Mouse (Mus musculus): ENCODE data around the gene Gm8909. TPM values are rescaled to one million over a fixed set of nuclear protein-coding genes. Genes with fewer than 3 reads are reported as not detected.
"Not testable (repeated sequence)": the region's sequence is repeated elsewhere in the genome, so short reads cannot be mapped to it uniquely, and the experiment has no call there.

Gene Gm8909
- not detected in 2 replicates for total RNA-seq (2015)
- total RNA-seq (2017), result not detected in 2 replicates

- ATAC-seq (replicated peaks; ENCODE audit: poor library complexity), result 0 out of 2 replicates have a peak, but pooled peaks have one; percentile 4
These were observed at the start of gene Gm8909 for GRCm38 (mm10) chr17:36168039-36168652. Gene Gm8909 (minus strand): TSS chr17:36168537.

DNA sequence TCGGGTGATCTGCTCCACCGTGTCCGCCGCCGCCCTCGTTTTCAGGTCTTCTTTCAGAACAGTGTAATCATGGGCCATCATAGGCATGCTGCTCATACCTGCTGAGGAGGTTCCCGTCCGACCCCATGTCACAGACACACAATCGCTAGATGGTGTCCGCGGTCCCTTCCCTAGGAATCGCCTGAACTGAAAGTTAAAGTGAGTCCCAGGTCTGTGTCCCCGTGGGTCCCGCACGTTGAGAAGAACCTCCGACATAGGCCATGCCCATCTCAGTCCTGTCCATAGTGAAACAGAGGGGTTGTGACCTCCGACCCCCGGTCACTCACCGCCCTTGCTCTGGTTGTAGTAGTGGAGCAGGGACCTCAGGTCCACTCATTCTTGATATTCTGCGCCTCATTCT lies 47.2 kb upstream of the Gm8909 start:
- no peak for ATAC-seq (replicated peaks; ENCODE audit: poor library complexity)

DNA sequence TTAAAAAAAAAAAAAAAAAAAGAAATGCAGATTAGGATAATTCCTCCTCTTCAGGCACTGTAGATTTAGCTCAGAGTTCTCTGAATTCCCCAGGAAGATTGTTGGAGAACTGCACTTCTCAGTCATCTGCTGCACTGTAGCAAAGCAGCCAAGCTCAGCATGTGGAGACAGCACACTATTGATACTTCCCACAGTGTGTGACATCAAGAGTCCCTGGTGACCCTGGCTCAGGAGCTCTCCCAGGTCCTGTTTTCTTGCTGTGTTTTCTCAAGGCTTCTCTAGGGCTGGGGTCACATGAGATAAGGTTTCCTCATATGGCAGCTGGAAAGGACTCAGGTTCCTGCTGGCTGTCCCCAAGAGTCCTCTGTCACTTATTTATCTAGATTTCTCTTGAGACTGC lies 38.5 kb upstream of the Gm8909 start:
- 0 out of 2 replicates have a peak, but pooled peaks have one; percentile 45 for ATAC-seq (replicated peaks; ENCODE audit: poor library complexity)

GRCm38 (mm10) chr17:36205862-36206261 lies 37.5 kb upstream of the Gm8909 start:
- peak; percentile 36 for ATAC-seq (replicated peaks; ENCODE audit: poor library complexity)

- ATAC-seq (replicated peaks; ENCODE audit: poor library complexity), result peak; percentile 95
These were observed 37.1 kb upstream of the Gm8909 start for GRCm38 (mm10) chr17:36205456-36205855.

- no peak for ATAC-seq (replicated peaks; ENCODE audit: poor library complexity)
These were observed 33.5 kb upstream of the Gm8909 start for GRCm38 (mm10) chr17:36201851-36202250.

- ATAC-seq (replicated peaks; ENCODE audit: poor library complexity), result peak; percentile 91
These were observed 30.0 kb upstream of the Gm8909 start for GRCm38 (mm10) chr17:36198317-36198716.

- ATAC-seq (replicated peaks; ENCODE audit: poor library complexity), result no peak
These were observed 26.1 kb upstream of the Gm8909 start for GRCm38 (mm10) chr17:36194471-36194870.

DNA sequence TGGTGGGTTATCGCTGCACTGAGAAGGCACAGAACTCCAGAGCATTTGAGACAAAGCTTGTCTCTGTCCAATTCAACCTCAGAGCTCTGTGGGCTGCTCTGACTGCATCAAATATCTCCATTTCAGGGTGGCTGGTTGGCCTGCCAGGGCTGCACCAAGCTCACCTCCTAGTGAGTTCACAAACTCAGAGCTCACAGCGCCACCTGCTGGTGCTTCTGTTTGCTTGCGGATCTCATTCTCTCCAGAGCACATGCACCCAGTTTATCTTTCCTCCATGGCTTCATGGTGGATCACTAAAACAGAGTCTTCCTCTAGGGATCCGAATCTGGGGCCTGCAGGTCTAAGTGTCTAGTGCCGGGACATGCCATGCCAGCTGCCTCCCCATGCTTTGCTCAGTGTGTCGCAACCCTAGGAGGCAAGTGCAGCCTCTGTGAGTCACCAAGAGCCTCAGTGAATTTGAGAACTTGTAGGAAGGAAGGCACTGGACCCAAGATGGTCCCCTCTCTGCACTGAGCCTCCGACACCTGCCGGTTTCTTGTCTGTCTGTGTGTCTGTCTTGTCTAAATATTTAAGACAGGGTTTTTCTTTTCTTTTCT lies 25.3 kb upstream of the Gm8909 start:
- ATAC-seq (replicated peaks; ENCODE audit: poor library complexity), result peak; percentile 87

DNA sequence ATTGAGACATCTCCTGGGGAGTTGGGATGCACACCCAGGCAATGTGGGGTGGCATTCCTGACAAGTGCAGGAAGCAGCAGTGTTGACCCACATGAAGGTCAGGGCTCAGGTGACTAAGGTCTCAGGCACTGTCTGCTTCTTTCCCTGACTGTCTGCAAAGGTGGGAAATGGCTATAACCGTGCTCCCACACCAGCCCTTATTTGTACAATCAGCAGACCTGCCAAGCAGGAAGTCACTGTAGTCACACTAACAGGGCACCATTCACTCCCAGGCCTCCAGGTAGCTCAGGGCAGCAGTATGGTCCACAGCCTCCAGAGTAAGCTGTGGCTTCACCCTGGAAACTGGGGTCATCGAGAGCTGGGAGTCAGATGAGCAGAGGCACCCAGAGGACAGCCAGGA lies 24.0 kb upstream of the Gm8909 start:
- no peak for ATAC-seq (replicated peaks; ENCODE audit: poor library complexity)

- no peak for ATAC-seq (replicated peaks; ENCODE audit: poor library complexity)
These were observed 21.8 kb upstream of the Gm8909 start, which contains the start of gene H2-T3 for GRCm38 (mm10) chr17:36190169-36190507. Gene H2-T3 (minus strand): TSS chr17:36190287.

- ATAC-seq (replicated peaks; ENCODE audit: poor library complexity), result no peak
These were observed 21.3 kb upstream of the Gm8909 start for GRCm38 (mm10) chr17:36189491-36190168.

DNA sequence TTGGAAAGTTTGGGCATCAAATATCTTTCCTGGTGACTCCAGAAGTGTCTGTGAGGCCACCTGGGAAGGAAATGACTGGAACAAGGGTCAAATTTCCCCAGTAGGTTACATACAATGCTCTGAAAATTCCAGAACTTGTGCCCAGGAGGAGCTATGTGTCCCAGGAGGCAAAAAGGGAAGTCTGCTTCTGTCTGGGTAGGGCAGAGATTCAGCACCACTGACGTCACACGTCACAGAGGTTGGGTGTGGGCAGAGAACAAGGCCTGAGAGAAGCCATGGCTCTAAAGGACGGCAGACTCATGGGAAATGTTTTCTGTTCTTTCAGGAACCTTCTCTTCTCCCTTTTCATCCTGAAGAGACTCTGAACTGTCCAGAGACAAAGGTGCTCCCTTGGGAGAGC lies 19.2 kb upstream of the Gm8909 start:
- peak; percentile 65; the same call in 1 of the 2 replicates for ATAC-seq (replicated peaks; ENCODE audit: poor library complexity)

DNA sequence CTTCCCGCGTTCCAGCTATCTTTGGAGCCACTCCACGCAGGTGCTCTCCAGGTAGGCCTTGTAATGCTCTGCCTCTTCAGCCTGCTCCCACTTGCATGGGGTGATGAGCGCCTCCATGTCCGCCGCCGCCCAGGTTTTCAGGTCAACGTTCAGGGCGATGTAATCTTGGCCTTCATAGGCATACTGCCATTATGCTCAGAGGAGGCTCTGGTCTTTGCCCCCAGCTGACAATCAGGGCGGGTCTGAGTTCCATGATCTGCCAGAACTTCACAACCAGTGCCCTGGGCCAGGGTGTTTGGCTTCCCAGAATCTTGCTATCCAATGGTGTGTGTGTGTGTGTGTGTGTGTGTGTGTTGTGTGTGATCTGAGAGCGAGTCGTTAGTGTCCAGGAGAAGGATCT lies 13.9 kb upstream of the Gm8909 start:
- no peak for ATAC-seq (replicated peaks; ENCODE audit: poor library complexity)

GRCm38 (mm10) chr17:36179446-36179845 lies 11.1 kb upstream of the Gm8909 start:
- not testable (repeated sequence) for ATAC-seq (replicated peaks; ENCODE audit: poor library complexity)

DNA sequence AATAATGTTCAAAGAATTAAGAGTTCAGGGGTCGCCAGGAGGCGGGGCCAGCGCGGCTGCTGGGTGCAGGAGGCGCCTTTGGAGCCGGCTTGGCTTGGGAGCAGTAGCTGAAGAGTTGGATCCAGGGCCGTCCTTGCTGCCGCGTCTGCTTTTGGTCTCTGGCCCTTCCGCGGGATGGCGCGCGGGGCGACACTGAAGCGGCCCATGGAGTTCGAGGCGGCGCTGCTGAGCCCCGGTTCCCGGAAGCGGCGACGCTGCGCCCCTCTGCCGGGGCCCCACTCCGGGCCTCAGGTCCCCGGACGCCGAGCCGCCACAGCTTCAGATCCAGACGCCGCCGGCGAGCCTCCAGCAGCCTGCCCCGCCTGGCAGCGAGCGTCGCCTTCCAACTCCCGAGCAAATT lies 10.6 kb upstream of the Gm8909 start:
- peak; percentile 69 for ATAC-seq (replicated peaks; ENCODE audit: poor library complexity)

GRCm38 (mm10) chr17:36176132-36176531 lies 7.8 kb upstream of the Gm8909 start:
- not testable (repeated sequence) for ATAC-seq (replicated peaks; ENCODE audit: poor library complexity)

GRCm38 (mm10) chr17:36170287-36170814 lies 2.0 kb upstream of the Gm8909 start:
- no peak for ATAC-seq (replicated peaks; ENCODE audit: poor library complexity)

DNA sequence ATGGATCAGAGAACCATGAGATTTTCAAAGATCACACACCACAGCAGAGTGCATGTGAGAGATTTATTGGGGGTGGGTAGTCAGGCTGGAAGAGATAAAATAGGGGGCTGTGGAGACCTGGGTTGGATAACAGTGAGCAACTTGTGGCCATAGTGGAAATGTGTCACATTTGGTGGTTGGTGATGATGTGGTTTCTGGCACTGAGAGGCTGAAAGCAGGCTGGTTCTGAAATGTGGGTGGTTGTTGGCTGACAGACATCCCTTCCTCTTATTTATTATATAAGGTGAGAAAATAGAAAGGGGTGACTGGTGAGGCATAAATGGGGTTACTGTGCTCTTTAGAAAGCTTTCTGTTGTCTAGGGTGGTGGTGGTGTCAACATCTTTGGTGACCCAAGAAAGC lies 1.4 kb upstream of the Gm8909 start:
- ATAC-seq (replicated peaks; ENCODE audit: poor library complexity), result no peak

DNA sequence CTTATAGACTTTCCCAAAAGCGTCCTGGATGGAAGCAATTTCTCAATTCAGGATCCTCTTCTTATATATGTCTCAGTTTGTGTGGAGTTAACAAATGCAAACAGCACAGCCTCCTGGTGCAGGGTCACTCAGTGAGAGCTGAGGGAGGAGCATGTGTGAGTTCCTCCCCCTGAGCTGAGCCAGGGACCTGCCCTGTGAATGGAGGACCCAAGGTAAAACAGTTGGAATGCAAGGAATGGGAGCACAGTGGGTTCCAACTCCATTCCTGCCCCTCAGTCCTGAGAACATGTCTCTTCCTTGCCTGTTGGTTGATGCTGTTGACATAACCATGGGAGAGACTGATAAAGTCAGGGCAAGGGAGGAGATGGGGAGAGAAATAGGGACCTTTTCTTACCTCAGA lies 757 bp upstream of the Gm8909 start:
- not testable (repeated sequence) for ATAC-seq (replicated peaks; ENCODE audit: poor library complexity)

DNA sequence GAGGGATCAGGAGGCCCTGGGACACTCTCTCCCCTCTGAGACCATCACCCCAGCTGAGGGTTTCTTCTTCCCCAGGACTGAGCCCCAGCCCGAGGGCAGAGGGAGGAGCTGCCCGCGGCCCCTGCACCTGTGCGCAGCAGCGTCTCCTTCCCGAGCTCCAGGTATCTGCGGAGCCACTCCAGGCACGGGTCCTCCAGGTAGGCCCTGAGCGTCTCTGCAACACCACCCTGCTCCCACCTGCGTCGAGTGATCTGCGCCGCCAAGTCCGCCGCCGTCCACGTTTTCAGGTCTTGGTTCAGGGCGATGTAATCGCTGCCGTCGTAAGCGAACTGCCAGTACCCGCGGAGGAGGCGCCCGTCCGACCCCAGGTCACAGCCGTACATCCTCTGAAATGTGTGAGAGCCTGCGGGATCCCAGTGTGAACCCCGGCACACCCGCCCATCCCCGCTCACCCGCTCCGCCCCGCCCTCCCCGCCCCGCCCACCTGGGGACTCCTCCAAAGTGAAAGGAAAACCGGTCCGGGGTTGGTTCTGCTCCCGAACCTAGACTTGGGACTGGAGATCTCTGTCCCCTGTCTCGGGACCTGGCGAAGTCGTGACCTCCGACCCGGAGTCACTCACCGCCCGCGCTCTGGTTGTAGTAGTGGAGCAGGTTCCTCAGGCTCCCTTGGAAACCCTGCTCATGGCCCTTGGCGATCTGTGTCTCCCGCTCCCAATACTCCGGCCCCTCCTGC lies 865 bp downstream of the Gm8909 start:
- peak; percentile 60 for ATAC-seq (replicated peaks; ENCODE audit: poor library complexity)

Data from megakaryocyte progenitor cell, adult 5-6 weeks (primary cell).